Mouse (Mus musculus) large intestine, adult 2 months (tissue): ENCODE data around the gene Fam98b. TPM values are rescaled to one million over a fixed set of nuclear protein-coding genes. Genes with fewer than 3 reads are reported as not detected.

Experiments
- DNase-seq: peaks from one replicate; pipeline ENCODE4 v3.0.0-alpha.2; 2012; ENCODE audit warnings: low read depth, low spot score
- WGBS: fragments of 180-500 bp; shearing (Covaris S2); methylation state at CpG from one replicate; pipeline ENCODE4 v1.1.7; 2018; 5-methylcytosine and 5-hydroxymethylcytosine counted together
- polyA plus RNA-seq: library from polyadenylated mRNA; depleted of rRNA; stranded (reverse); fragments of >200 nt; gene quantifications from 2 replicates; pipeline ENCODE4 v1.2.3, GENCODE M21; 2012; rRNA removed

The Fam98b gene
- 6.6 and 7.1 TPM in 2 replicates for polyA plus RNA-seq

DNA sequence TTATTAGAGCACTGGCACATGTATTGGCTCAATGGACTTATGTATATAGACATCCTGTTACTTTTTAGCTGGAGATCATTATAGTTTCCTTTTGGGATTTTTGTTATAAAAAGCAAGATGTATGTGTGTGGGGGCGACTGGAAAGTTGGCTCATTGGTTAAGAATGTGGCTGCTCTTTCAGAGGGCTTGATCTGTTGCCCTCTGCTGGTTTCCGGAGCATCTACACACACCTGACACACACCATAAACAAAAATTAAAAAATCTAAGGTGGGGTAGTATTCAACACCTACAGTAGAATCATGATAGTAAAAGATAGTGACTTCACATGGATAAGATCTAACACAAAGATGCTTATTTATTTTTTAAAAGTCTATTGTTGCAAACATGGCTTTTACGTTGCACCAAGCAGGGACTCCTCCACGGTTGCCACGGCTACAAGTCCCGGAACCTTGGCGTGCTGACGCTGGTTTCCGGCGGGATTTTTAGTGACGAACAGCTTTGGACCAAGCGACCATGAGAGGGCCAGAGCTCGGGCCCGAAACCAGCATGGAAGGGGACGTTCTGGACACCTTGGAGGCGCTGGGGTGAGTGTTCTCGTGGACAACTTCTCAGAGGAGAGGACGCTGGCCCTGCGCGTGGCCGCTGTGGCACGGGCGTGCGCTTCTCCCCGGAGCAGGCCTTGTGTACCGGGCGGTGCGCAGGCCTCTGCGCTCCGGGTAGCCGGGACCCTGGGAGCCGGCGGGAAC is at the start of gene Fam98b:
Fam98b (plus strand) TSS at position 485 of the 746 bp plus-strand sequence.
- WGBS, result under 1% methylated on average over 33 of the region's 33 CpGs
- DNase-seq, result peak; percentile 86

DNA sequence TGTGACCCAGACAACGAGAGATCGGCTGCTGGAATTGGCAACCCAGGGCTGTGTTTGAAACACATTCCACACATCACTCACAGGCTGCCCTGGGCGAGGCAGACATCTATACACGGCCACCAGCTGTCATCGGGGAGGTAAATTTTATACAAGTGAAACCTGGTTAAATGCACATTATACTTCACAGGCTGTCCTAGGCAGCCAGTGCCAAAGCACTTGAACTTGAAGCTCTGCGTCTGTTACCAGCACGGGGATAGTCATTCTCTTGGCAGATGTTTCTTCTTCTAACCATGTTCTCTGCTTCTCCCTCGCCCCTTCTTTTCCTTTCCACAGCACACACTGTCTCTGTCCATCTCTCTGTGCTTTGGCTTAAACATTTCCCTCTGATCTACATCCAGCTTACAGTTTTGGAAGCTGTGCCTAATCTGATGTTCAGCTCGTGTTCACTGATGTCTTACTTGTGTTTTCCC is 48.6 kb upstream of the Fam98b start:
- DNase-seq, result no peak
- 38% methylated on average over 9 of the region's 9 CpGs for WGBS

- no peak for DNase-seq
- WGBS, result 55% methylated on average over 5 of the region's 5 CpGs
Observed at GRCm38 (mm10) chr2:117203350-117203749, 46.2 kb upstream of the Fam98b start.

GRCm38 (mm10) chr2:117204534-117204933 is 45.0 kb upstream of the Fam98b start:
- WGBS, result 60% methylated on average over 3 of the region's 3 CpGs
- DNase-seq, result no peak

GRCm38 (mm10) chr2:117205066-117205465 is 44.5 kb upstream of the Fam98b start:
- DNase-seq, result no peak
- WGBS, result 89% methylated on average over 6 of the region's 6 CpGs

- WGBS, result 4% methylated on average over 6 of the region's 6 CpGs
- DNase-seq, result no peak
Observed at GRCm38 (mm10) chr2:117210416-117211085, 39.0 kb upstream of the Fam98b start.

DNA sequence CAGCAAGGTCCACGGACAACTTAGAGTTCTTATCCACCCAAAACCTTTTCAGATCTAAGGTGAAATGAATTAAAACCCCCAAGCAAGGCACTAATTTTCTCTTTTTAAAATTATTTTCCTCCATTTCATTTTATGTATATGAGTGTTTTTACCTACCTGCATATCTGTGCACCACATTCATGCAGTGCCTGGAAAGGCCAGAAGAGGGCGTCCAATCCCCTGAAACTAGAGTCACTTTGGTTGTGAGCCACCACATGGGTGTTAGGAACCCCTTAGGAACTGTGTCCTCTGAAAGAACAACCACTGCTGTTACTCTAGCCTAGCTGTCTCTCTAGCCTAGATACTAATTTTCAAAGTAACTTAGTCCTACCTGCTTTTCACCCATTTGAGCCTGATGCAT is 33.4 kb upstream of the Fam98b start:
- 62% methylated on average over 2 of the region's 2 CpGs for WGBS
- no peak for DNase-seq

DNA sequence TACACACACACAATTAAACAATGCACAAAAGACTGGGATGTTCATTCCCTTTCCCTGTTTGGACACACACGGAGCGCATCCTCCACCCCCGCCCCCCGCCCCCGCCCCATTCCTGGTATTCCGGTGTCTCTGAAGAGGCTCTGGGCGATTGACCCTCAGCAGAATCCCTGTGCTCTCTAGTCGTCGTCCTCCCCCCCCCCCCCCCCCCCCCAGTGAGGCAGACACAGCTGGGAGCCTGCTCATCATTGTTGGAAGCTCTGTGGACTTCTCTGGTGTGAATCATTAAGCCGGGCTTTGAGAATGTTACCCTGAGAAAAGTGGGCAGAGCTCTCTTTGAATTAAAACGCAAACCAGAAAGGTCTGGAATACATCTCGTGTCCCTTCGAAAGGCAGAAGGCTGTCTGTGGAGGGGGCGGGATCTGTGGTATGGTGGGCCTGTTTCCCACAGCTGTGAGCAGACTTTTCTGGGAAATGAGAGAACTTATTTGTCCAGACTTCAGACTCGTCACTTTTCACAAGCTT is 31.8 kb upstream of the Fam98b start:
- 19% methylated on average over 15 of the region's 15 CpGs for whole genome bisulfite sequencing
- DNase-seq, result no peak

- WGBS, result 80% methylated on average over 4 of the region's 4 CpGs
Observed at GRCm38 (mm10) chr2:117219536-117219935, 30.0 kb upstream of the Fam98b start.

DNA sequence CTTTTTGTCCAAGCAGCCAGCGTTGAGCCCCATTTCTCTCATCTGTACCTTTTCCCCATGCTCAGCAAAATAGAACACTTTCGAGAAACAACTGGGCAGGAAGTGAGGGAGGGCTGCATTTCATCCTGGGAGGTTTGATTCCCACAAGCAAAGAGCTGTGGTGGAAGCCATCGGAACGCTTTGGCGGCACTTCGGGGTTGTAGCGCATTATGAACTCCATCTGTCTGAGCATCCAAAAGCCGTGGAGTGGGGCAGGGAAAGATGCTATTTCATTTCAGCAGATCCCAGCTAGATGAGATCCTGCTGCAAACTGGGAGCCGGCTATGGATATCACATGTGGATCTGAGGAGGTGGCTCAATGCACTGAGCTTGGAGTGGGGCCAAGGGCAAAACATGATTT is 26.9 kb upstream of the Fam98b start:
- WGBS, result 60% methylated on average over 9 of the region's 9 CpGs
- no peak for DNase-seq

More at GRCm38 (mm10) chr2:117219536-117219935, 30.0 kb upstream of the Fam98b start:
- no peak for DNase-seq

- WGBS, result 65% methylated on average over 11 of the region's 11 CpGs
- DNase-seq, result no peak
Observed at GRCm38 (mm10) chr2:117228601-117229125, 20.9 kb upstream of the Fam98b start.

GRCm38 (mm10) chr2:117230261-117230660 is 19.3 kb upstream of the Fam98b start:
- WGBS, result 85% methylated on average over 7 of the region's 7 CpGs
- DNase-seq, result no peak

DNA sequence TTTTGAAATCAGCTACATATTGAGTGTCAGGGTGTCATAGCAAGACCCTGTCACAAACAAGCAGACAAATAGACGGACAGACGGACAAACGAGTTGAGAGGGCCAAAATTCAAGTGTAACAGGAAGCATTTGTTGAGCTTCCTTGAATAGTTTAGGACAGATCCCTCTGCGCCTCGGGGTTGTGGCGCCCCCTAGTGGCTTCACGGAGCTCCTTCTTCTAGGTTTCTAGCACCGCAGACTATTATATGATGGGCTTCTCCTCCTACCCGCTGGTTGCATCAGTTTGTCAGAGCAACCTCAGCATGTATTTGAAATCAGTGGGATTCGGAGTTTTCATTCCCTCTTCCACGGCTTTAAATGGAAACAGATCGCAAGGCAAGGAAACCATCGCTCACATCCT is 18.3 kb upstream of the Fam98b start:
- 6% methylated on average over 13 of the region's 13 CpGs for WGBS
- peak; percentile 33 for DNase-seq

DNA sequence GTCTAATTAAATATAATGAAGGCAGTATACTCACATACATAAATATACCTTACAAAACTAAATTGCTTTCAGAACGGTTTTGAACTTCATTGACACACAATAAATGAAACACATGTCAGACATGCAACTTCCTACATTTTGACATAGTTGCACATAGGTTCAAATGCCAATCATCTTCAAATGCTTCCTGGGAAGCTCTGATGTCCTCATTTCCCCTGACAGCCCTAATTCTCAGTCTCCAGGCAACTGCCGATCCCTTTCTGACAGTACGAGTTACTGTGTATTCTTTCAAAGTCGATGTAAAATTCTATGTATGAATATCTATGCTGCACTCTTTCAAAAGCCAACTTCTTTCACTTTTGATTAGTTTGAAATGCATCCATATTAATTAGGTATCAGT is 7.6 kb upstream of the Fam98b start:
- WGBS, result 66% methylated on average over 4 of the region's 4 CpGs
- DNase-seq, result no peak

DNA sequence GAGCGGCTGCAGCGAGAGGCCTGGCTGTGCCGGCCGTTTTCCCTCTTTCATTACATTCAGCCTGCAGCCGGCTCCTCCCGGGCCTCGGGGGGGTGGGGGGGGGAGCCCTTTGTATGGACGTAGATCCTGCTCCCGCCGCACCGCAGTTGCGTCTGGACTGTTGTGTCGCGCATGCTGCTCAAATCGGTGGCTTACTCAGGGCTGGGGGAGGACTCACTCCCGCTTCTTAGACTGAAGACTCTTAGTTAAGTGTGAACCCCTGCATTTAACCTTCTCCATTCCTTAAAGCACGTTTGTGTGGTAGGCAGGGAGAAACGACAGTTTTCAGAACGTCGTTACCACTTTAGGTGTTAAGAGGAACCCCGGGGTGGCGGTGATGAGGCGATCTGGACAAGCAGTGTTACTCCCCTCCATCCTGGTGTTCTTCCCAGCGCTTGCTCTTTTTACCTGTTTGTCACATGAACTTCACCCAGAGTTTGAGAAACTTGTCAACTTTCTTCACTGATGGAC is 517 bp downstream of the Fam98b start:
- peak; percentile 24 for DNase-seq
- WGBS, result under 1% methylated on average over 24 of the region's 24 CpGs

- 63% methylated on average over 2 of the region's 2 CpGs for WGBS
- DNase-seq, result no peak
Observed at GRCm38 (mm10) chr2:117255415-117255814, 5.9 kb downstream of the Fam98b start.

DNA sequence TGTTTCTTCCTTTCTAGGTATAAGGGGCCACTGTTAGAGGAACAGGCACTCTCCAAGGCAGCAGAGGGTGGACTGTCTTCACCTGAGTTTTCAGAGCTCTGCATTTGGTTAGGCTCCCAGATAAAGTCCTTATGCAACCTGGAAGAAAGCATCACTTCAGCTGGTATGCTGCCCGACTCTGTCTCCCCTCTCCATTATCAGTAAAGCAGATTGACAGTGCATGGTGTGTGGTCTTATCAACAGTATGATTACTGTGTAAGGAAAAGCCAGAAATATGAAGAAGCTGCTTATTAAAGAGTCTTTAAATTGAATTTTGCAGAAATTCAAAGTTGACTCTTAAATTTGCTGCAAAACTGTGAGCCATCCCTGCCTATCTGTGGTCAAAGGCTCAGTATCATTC is 8.1 kb downstream of the Fam98b start:
- WGBS, result 83% methylated on average over 1 of the region's 1 CpGs
- no peak for DNase-seq

GRCm38 (mm10) chr2:117262184-117262583 is 12.6 kb downstream of the Fam98b start:
- whole genome bisulfite sequencing, result 81% methylated on average over 5 of the region's 5 CpGs
- no peak for DNase-seq

- WGBS, result 66% methylated on average over 11 of the region's 11 CpGs
- DNase-seq, result peak; percentile 8
Observed at GRCm38 (mm10) chr2:117263786-117264408, 14.4 kb downstream of the Fam98b start.

- no peak for DNase-seq
- 89% methylated on average over 7 of the region's 7 CpGs for WGBS
Observed at GRCm38 (mm10) chr2:117288291-117288690, 38.8 kb downstream of the Fam98b start.
